Mouse (Mus musculus) T-cell, adult 66 days (primary cell): ENCODE results near the gene Olfr820. TPM values are rescaled to one million over a fixed set of nuclear protein-coding genes. Genes with fewer than 3 reads are reported as not detected.

Experiments used
- total RNA-seq, 2 experiments: library from RNA; stranded (reverse); gene quantifications; 3 replicates in 1 of 2; 4 replicates in 1 of 2; pipeline ENCODE4 v1.2.4; 2023

Gene Olfr820
- not detected for total RNA-seq

DNA sequence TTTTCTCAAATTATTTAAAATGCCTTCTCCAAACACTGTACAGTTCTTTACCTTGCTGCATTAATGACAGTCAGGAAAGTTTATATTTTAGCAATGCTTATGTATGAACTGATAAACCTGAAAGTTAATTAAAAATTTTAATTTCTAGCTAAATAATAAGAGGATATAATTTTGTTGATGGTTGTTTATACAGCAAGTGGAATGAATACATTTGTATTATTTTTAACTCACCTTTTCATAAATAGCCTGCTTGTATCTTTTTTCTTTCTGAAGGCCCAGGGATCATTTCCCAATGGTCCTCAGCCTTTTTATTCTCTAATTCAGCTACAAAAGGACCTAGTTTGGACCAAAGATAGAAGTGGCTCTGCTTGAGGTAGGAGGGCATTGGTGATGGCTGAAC, at the start of gene Olfr820:
TSS of gene Olfr820 (plus strand) at position 301 of the 400 bp plus-strand sequence.

GRCm38 (mm10) chr10:129967166-129967565, 45.3 kb upstream of the Olfr820 start, which contains the start of gene Olfr819:
Olfr819 (minus strand) TSS chr10:129967266.

DNA sequence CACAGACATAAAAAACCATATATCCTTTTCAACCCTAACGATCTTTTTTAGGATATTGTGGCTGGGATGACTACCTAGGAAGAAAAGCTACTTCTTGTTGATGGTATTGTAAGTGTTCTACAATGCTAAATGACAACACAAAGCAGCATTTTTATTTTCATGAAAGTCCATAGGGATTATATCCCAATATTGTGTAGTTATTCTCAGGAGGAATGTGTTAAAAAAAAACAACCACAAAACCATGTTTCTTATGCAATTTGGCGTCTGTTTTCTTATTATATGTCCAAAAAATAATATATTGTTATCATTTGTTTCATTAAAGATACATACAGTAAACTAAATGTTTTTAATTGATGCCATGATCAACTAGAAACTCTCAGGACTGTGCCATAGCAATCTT, 36.4 kb upstream of the Olfr820 start, which contains the start of gene Olfr247:
TSS of gene Olfr247 (minus strand) at position 101 of the 400 bp plus-strand sequence.

GRCm38 (mm10) chr10:129984962-129985361, 27.5 kb upstream of the Olfr820 start, which contains the start of gene Gm10310:
Gm10310 (minus strand) TSS chr10:129985062.

GRCm38 (mm10) chr10:130030048-130030447, 17.6 kb downstream of the Olfr820 start, which contains the start of gene Olfr821:
Olfr821 (plus strand) TSS chr10:130030348.

Other genes starting within 250 kb of the Olfr820 start
- not detected for gene Olfr808, start 247.1 kb upstream of the Olfr820 start, total RNA-seq
- not detected for gene Olfr809, start 238.0 kb upstream of the Olfr820 start, total RNA-seq
- gene Olfr810, start 217.7 kb upstream of the Olfr820 start, total RNA-seq = not detected
- not detected for gene Olfr811, start 208.2 kb upstream of the Olfr820 start, total RNA-seq
- gene Olfr812, start 166.5 kb upstream of the Olfr820 start, total RNA-seq = not detected
- gene Olfr813, start 157.3 kb upstream of the Olfr820 start, total RNA-seq = not detected
- not detected for gene Olfr814, start 132.8 kb upstream of the Olfr820 start, total RNA-seq
- gene Olfr815, start 106.8 kb upstream of the Olfr820 start, total RNA-seq = not detected
- gene Olfr816, start 97.0 kb upstream of the Olfr820 start, total RNA-seq = not detected
- not detected for gene Olfr818, start 63.5 kb upstream of the Olfr820 start, total RNA-seq
- not detected for gene Olfr819, start 45.4 kb upstream of the Olfr820 start, total RNA-seq
- not detected for gene Olfr247, start 36.5 kb upstream of the Olfr820 start, total RNA-seq
- gene Gm10310, start 27.6 kb upstream of the Olfr820 start, total RNA-seq = not detected
- gene Olfr821, start 17.7 kb downstream of the Olfr820 start, total RNA-seq = not detected
- not detected for gene Olfr822, start 58.6 kb downstream of the Olfr820 start, total RNA-seq
- gene Olfr823, start 102.8 kb downstream of the Olfr820 start, total RNA-seq = not detected
- not detected for gene Olfr824, start 117.4 kb downstream of the Olfr820 start, total RNA-seq
- not detected for gene Olfr825, start 154.1 kb downstream of the Olfr820 start, total RNA-seq
- not detected for gene Olfr826, start 171.6 kb downstream of the Olfr820 start, total RNA-seq
- gene Olfr827, start 201.8 kb downstream of the Olfr820 start, total RNA-seq = not detected